Mouse (Mus musculus) brain, embryonic 14.5 days (tissue): ENCODE results near the gene Atp9a. TPM values are rescaled to one million over a fixed set of nuclear protein-coding genes. Genes with fewer than 3 reads are reported as not detected.

Experiments used
- DNase-seq: peaks from one replicate; pipeline ENCODE4 v3.0.0-alpha.2; 2011; ENCODE audit warnings: low read depth
- CTCF ChIP-seq: fragments of 200-500 bp; IDR thresholded peaks from 2 replicates; pipeline ENCODE4 v1.5.1; 2012; ENCODE audit warnings: inconsistent platforms, mild to moderate bottlenecking, moderate library complexity, borderline replicate concordance; ENCODE audit not compliant: insufficient read depth, insufficient read length; ENCODE audit errors: extremely low read depth
- POLR2A ChIP-seq: fragments of 200-500 bp; IDR thresholded peaks from 2 replicates; pipeline ENCODE4 v1.6.1; 2012; ENCODE audit warnings: mild to moderate bottlenecking, inconsistent platforms, borderline replicate concordance; ENCODE audit not compliant: poor library complexity, insufficient read depth, insufficient read length, severe bottlenecking; ENCODE audit errors: extremely low read depth
- polyA plus RNA-seq: library from polyadenylated mRNA; depleted of rRNA; stranded (reverse); fragments of >200 nt; gene quantifications from 2 replicates; pipeline ENCODE4 v1.2.3, GENCODE M21; 2012

Gene Atp9a
- polyA plus RNA-seq, 1 experiment = 302 TPM

- DNase-seq = peak; percentile 16
- TF ChIP-seq CTCF (no peak), POLR2A (no peak)
Observed at GRCm38 (mm10) chr2:168734023-168734422, 8.2 kb downstream of the Atp9a start.

GRCm38 (mm10) chr2:168731258-168731657 lies 11.0 kb downstream of the Atp9a start:
- TF ChIP-seq POLR2A (no peak), CTCF (no peak)
- DNase-seq = no peak

- TF ChIP-seq CTCF (no peak), POLR2A (no peak)
Observed at GRCm38 (mm10) chr2:168729736-168730135, 12.5 kb downstream of the Atp9a start.

GRCm38 (mm10) chr2:168728045-168728444 lies 14.2 kb downstream of the Atp9a start:
- TF ChIP-seq CTCF (no peak), POLR2A (no peak)

More at GRCm38 (mm10) chr2:168729736-168730135, 12.5 kb downstream of the Atp9a start:
- DNase-seq = no peak

GRCm38 (mm10) chr2:168726007-168726406 lies 16.2 kb downstream of the Atp9a start:
- DNase-seq = peak; percentile 88

More at GRCm38 (mm10) chr2:168728045-168728444, 14.2 kb downstream of the Atp9a start:
- DNase-seq = no peak

GRCm38 (mm10) chr2:168721313-168721712 lies 20.9 kb downstream of the Atp9a start:
- TF ChIP-seq POLR2A (no peak), CTCF (no peak)
- no peak for DNase-seq

More at GRCm38 (mm10) chr2:168726007-168726406, 16.2 kb downstream of the Atp9a start:
- TF ChIP-seq POLR2A = no peak
- TF ChIP-seq CTCF = no peak

GRCm38 (mm10) chr2:168719742-168720141 lies 22.5 kb downstream of the Atp9a start:
- TF ChIP-seq POLR2A (no peak), CTCF (peak; percentile 8; the same call in 1 of the 2 replicates)
- DNase-seq = no peak

- DNase-seq = no peak
- TF ChIP-seq POLR2A = no peak
- TF ChIP-seq CTCF = no peak
Observed at GRCm38 (mm10) chr2:168718735-168719134, 23.5 kb downstream of the Atp9a start.

GRCm38 (mm10) chr2:168718267-168718666 lies 23.9 kb downstream of the Atp9a start:
- TF ChIP-seq POLR2A = no peak
- no peak for TF ChIP-seq CTCF
- DNase-seq = no peak

GRCm38 (mm10) chr2:168712199-168713176 lies 29.7 kb downstream of the Atp9a start:
- no peak for TF ChIP-seq POLR2A
- TF ChIP-seq CTCF = no peak
- no peak for DNase-seq

- TF ChIP-seq CTCF = no peak
- no peak for TF ChIP-seq POLR2A
- DNase-seq = no peak
Observed at GRCm38 (mm10) chr2:168710979-168711378, 31.2 kb downstream of the Atp9a start.

GRCm38 (mm10) chr2:168707766-168708165 lies 34.4 kb downstream of the Atp9a start:
- DNase-seq = no peak

GRCm38 (mm10) chr2:168702266-168702665 lies 39.9 kb downstream of the Atp9a start:
- DNase-seq = peak; percentile 81
- TF ChIP-seq CTCF (no peak), POLR2A (no peak)

More at GRCm38 (mm10) chr2:168707766-168708165, 34.4 kb downstream of the Atp9a start:
- TF ChIP-seq CTCF (no peak), POLR2A (no peak)
